Mouse (Mus musculus) small intestine, adult 2 months (tissue): Measurements from ENCODE around the gene Pcf11. TPM values are rescaled to one million over a fixed set of nuclear protein-coding genes. Genes with fewer than 3 reads are reported as not detected.

Experiments used
- H3K27ac ChIP-seq: fragments of 200-500 bp; 2 replicates; pipeline ENCODE4 v1.5.1; 2012; ENCODE audit warnings: low read depth, low read length, control low read depth, inconsistent platforms; ENCODE audit not compliant: insufficient read depth
- H3K27me3 ChIP-seq: fragments of 200-500 bp; 2 replicates; pipeline ENCODE4 v1.6.1; 2012; ENCODE audit warnings: mild to moderate bottlenecking, moderate library complexity, low read length, inconsistent platforms; ENCODE audit not compliant: control insufficient read depth, insufficient read depth
- H3K36me3 ChIP-seq: fragments of 200-500 bp; 2 replicates; pipeline ENCODE4 v1.6.1; 2012; ENCODE audit warnings: mild to moderate bottlenecking, low read length, control low read depth, inconsistent platforms; ENCODE audit not compliant: control insufficient read depth, insufficient read depth
- H3K4me1 ChIP-seq: fragments of 200-500 bp; 2 replicates; pipeline ENCODE4 v1.6.1; 2012; ENCODE audit warnings: low read length, inconsistent platforms, mixed read lengths; ENCODE audit not compliant: control insufficient read depth, insufficient read depth, insufficient read length
- H3K4me3 ChIP-seq: fragments of 200-500 bp; 2 replicates; pipeline ENCODE4 v1.5.1; 2012; ENCODE audit warnings: low read depth, mild to moderate bottlenecking, control low read depth, inconsistent platforms, low read length, moderate library complexity
- CTCF ChIP-seq: fragments of 200-500 bp; IDR thresholded peaks from 2 replicates; pipeline ENCODE4 v1.5.1; 2012; ENCODE audit warnings: low read depth, mild to moderate bottlenecking, control low read depth, inconsistent platforms, low read length, moderate library complexity, mixed read lengths; ENCODE audit not compliant: insufficient replicate concordance, insufficient read length; ENCODE audit errors: extremely low read depth
- POLR2A ChIP-seq: fragments of 200-500 bp; IDR thresholded peaks from 2 replicates; pipeline ENCODE4 v1.6.1; 2012; ENCODE audit warnings: low read depth, mild to moderate bottlenecking, control low read depth, inconsistent platforms, low read length, moderate library complexity
- WGBS: fragments of 180-500 bp; shearing (Covaris S2); methylation state at CpG from one replicate; pipeline ENCODE4 v1.1.7; 2018; 5-methylcytosine and 5-hydroxymethylcytosine counted together
- polyA plus RNA-seq: library from polyadenylated mRNA; depleted of rRNA; stranded (reverse); fragments of >200 nt; gene quantifications from 2 replicates; pipeline ENCODE4 v1.2.3, GENCODE M21; 2012

The Pcf11 gene
- polyA plus RNA-seq, 1 experiment = 9.4 TPM

GRCm38 (mm10) chr7:92698770-92699169 is 29.0 kb upstream of the Pcf11 start:
- Histone ChIP-seq H3K27ac (peak overlapping the region; percentile 53; the same call in 1 of the 2 replicates), H3K4me3 (no peak overlapping the region)
- 29% methylated on average over 5 of the region's 5 CpGs for WGBS

GRCm38 (mm10) chr7:92696395-92696794 is 26.7 kb upstream of the Pcf11 start:
- H3K4me3 ChIP-seq = no peak overlapping the region
- WGBS = 92% methylated on average over 3 of the region's 3 CpGs
- TF ChIP-seq POLR2A (no peak), CTCF (no peak)

More at GRCm38 (mm10) chr7:92698770-92699169, 29.0 kb upstream of the Pcf11 start:
- Histone ChIP-seq H3K27me3 (no peaks in the 10 kb centered on the region), H3K4me1 (peaks cover 2% of the 10 kb centered on the region; the same call in 1 of the 2 replicates), H3K36me3 (no peaks in the 10 kb centered on the region)
- no peak for TF ChIP-seq CTCF
- no peak for TF ChIP-seq POLR2A

GRCm38 (mm10) chr7:92689101-92689500 is 19.4 kb upstream of the Pcf11 start:
- Histone ChIP-seq H3K27me3 (no peaks in the 10 kb centered on the region), H3K4me3 (no peak overlapping the region), H3K4me1 (peaks cover 4% of the 10 kb centered on the region; the same call in 1 of the 2 replicates), H3K36me3 (no peaks in the 10 kb centered on the region), H3K27ac (peak overlapping the region; percentile 42; the same call in 1 of the 2 replicates)
- WGBS = 58% methylated on average over 2 of the region's 2 CpGs
- TF ChIP-seq CTCF (no peak), POLR2A (no peak)

More at GRCm38 (mm10) chr7:92696395-92696794, 26.7 kb upstream of the Pcf11 start:
- H3K4me1 ChIP-seq = peaks cover 2% of the 10 kb centered on the region; the same call in 1 of the 2 replicates
- H3K36me3 ChIP-seq = no peaks in the 10 kb centered on the region
- H3K27ac ChIP-seq = no peak overlapping the region
- H3K27me3 ChIP-seq = no peaks in the 10 kb centered on the region

DNA sequence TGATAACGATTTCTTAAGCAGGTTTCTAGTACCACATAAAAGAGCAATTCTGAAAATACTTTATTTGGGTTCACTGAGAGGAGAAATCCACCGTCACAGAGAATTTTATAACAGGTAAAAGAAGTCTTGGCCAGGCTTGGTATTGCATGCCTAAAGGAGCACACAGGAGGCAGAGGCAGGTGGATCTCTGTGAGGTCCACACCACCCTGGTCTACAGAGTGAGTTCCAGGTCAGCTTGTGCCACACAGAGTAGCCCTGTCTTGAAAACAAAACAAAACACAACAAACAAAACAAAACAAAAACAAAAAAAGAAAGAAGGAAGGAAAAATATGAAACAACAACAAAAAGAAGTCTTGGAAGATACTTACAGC is 18.6 kb upstream of the Pcf11 start:
- H3K4me3 ChIP-seq = no peak overlapping the region
- 0 out of 2 replicates have a peak overlapping the region, but pooled peaks have one; percentile 42 for H3K27ac ChIP-seq
- 21% methylated on average over 2 of the region's 2 CpGs for WGBS
- no peaks in the 10 kb centered on the region for H3K36me3 ChIP-seq
- no peak for TF ChIP-seq CTCF
- no peak for TF ChIP-seq POLR2A
- no peaks in the 10 kb centered on the region for H3K27me3 ChIP-seq
- H3K4me1 ChIP-seq = peaks cover 4% of the 10 kb centered on the region; the same call in 1 of the 2 replicates

- no peak overlapping the region for H3K4me3 ChIP-seq
- WGBS = 21% methylated on average over 5 of the region's 5 CpGs
- peaks cover 4% of the 10 kb centered on the region; the same call in 1 of the 2 replicates for H3K4me1 ChIP-seq
- peak overlapping the region; percentile 69 for H3K27ac ChIP-seq
- no peaks in the 10 kb centered on the region for H3K36me3 ChIP-seq
- no peaks in the 10 kb centered on the region for H3K27me3 ChIP-seq
- TF ChIP-seq CTCF (no peak), POLR2A (no peak)
These were observed 18.0 kb upstream of the Pcf11 start for GRCm38 (mm10) chr7:92687556-92688298.

- H3K4me3 ChIP-seq = no peak overlapping the region
- no peaks in the 10 kb centered on the region for H3K27me3 ChIP-seq
- no peaks in the 10 kb centered on the region for H3K4me1 ChIP-seq
- 36% methylated on average over 4 of the region's 4 CpGs for WGBS
- no peaks in the 10 kb centered on the region for H3K36me3 ChIP-seq
- H3K27ac ChIP-seq = no peak overlapping the region
- no peak for TF ChIP-seq POLR2A
- no peak for TF ChIP-seq CTCF
These were observed 7.6 kb upstream of the Pcf11 start for GRCm38 (mm10) chr7:92677346-92677745.

GRCm38 (mm10) chr7:92675131-92675530 is 5.4 kb upstream of the Pcf11 start:
- no peak overlapping the region for H3K4me3 ChIP-seq
- 64% methylated on average over 3 of the region's 3 CpGs for WGBS
- TF ChIP-seq POLR2A (no peak), CTCF (no peak)
- no peaks in the 10 kb centered on the region for H3K27me3 ChIP-seq
- no peak overlapping the region for H3K27ac ChIP-seq
- no peaks in the 10 kb centered on the region for H3K4me1 ChIP-seq
- H3K36me3 ChIP-seq = no peaks in the 10 kb centered on the region
